Mouse (Mus musculus) right cerebral cortex, postnatal 36 days (tissue): ENCODE measurements around the gene Nme7.

Experiments used
- DNase-seq, 2 experiments: peaks; one replicate each; pipeline ENCODE4 v3.0.0; 2022; ENCODE audit warnings: low spot score in 2 of 2, mixed read lengths in 1 of 2

The Nme7 gene

GRCm38 (mm10) chr1:164303821-164304220, at the start of gene Nme7:
Gene Nme7 (plus strand): TSS chr1:164304121.
- DNase-seq: no peak

GRCm38 (mm10) chr1:164254836-164255235, 49.1 kb upstream of the Nme7 start:
- no peak for DNase-seq

GRCm38 (mm10) chr1:164260171-164261028, 43.5 kb upstream of the Nme7 start:
- no peak for DNase-seq

DNA sequence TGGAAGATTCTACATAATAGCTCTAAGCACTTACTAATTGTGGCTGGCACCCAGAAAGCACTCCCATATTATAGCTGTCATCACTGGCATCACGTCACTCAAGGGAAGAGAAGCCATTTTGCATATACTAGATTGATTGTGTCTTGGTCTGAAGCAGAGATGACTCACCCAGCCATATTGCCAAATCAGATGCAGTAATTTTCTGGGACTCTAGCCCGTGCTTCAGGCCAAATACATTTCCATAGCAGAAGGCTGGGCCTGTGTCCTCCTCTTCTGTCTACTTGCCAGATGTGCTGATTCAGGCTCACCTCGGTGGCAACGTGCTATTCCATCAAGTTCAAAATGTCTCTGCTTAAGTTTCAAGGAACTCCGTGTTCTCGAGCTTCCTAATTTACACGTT, 42.4 kb upstream of the Nme7 start:
- no peak for DNase-seq

- no peak for DNase-seq
Observed at GRCm38 (mm10) chr1:164270941-164271340, 33.0 kb upstream of the Nme7 start.

GRCm38 (mm10) chr1:164273659-164274058, 30.3 kb upstream of the Nme7 start:
- no peak for DNase-seq

DNA sequence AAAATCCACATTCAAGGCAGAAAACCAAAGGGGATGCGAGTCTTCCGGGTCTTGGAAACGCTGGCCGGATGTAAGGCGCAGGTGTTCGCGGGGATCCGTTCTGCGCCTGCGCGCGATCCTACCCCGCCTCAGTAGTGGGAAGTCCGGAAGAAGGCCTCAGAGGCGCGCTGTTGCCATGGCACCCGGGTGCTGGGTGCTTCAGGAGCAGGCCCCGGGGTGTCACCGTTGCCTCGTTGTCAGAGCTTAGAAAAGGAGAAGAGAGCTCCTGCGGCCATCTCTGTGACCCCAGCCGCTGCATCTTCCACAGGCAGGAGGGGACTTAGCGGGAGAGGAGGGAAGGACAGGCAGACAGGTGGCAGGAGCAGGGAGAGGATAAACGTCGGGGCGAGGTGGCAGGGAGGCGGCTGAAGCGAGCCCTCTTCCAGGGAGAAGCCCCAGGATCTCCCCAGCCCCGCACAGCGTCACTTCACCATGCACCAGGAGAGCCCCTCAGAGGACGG, 28.4 kb upstream of the Nme7 start, which contains the start of gene Ccdc181:
TSS of gene Ccdc181 (plus strand) at position 131 of the 500 bp plus-strand sequence.
- peak; percentile 93 to 95 for DNase-seq

- DNase-seq: no peak
Observed at GRCm38 (mm10) chr1:164276552-164276951, 27.4 kb upstream of the Nme7 start.

- no peak for DNase-seq
Observed at GRCm38 (mm10) chr1:164279332-164279731, 24.6 kb upstream of the Nme7 start.

DNA sequence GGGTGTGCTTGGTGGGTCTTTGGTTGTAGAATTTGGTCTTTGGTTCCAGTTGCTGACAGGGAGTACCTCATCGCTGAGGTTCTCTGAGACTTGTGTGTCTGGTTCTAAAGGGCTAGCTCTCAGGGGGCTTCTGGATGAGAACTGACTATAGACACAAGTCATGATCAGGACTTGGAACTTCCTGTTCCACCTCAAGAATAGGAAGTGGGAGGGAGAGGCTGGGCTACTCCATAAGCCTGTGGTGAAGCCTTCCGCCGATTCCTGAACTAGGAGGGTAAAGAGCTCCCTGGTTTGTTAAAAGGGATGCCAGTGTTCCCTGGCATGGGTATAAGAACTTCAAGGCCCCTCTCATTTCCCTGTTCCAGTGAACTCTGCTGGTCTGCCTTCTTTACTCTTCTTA, 19.9 kb upstream of the Nme7 start:
- DNase-seq: no peak

DNA sequence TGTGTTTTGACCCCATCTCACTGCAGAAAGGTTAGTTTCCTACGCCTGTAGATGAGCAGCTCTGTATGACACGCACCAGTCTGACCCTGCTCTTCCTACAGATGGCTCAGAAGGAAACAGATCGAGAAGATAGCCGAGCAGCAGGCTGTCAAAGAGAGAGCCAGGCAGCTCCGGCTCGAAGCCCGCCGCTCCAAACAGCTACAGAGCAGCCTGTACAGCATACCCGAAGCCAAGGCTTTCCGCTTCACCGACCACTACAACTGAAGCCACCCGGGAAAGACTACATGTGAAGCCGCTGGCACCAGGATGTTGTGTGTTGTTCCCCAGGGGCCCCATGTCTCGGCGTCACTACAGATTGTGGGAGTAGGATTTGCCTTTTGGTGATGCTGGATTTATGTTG, 16.5 kb upstream of the Nme7 start:
- no peak for DNase-seq

GRCm38 (mm10) chr1:164292040-164292439, 11.9 kb upstream of the Nme7 start:
- DNase-seq: no peak

DNA sequence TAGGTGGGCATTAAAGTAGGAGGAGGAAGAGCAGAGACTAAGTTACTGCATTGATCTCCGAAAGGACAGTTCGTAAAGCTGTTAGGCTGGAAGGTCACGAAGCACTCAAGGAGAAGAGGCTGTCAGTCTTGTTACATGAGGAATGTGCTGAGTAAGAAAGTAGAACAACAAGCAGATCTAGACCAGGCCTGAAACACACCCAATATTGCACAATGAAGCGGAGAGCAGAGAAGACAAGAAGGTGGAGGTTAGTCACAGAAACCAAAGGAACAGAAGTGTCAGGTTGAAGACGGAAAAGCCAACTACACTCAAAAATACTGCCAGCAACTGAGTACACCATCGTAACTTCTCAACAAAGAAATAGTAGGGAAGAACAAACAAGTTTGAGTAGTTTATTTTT, 9.8 kb upstream of the Nme7 start:
- DNase-seq: no peak

- DNase-seq: no peak
Observed at GRCm38 (mm10) chr1:164296473-164296872, 7.4 kb upstream of the Nme7 start.

GRCm38 (mm10) chr1:164301949-164302348, 2.0 kb upstream of the Nme7 start:
- DNase-seq: no peak

- peak; percentile 96 to 98 for DNase-seq
Observed at GRCm38 (mm10) chr1:164307124-164307751, 3.3 kb downstream of the Nme7 start, which contains the start of gene Blzf1. Gene Blzf1 (minus strand): TSS chr1:164307489.

DNA sequence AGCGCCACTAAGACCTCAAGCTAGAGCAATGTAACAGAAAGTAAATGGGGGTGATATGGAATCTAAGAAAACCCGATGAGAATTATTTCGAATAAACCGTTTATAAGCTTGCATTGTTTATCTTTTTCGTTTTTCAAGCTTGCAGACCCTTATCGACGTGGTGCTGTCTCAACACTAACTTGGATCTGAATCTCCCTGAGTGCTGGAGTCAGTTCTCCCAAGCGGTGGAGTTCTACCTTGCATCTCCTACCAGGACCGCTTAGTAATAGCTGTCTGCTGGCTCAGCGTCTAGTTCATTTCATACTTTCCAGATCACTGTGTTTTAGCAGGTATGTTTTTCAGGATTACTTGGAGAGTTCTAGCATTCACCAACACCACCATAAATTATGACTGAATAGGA, 4.0 kb downstream of the Nme7 start:
- DNase-seq: no peak

DNA sequence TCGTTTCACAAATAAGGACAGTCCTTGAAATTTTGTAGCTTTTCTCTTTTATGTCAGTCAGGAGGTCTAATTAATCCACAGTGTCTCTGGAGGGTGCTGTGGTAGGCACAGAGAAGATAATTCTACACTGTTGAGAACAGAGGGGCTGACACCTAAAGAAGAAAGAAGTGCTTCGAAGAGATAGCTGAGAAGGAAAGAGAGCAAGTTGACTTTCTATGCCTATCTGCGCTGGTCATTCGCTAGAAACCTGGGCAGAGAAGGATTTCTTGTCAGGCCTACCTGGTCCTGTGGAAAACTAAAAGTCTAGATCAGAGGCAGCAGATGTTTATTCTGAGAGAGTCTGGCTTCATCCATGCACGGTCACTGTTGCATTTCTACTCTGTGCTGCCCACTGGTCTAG, 10.2 kb downstream of the Nme7 start:
- no peak for DNase-seq

- DNase-seq: no peak
Observed at GRCm38 (mm10) chr1:164315266-164315665, 11.3 kb downstream of the Nme7 start.

GRCm38 (mm10) chr1:164316697-164317096, 12.8 kb downstream of the Nme7 start:
- peak; percentile 63 for DNase-seq

GRCm38 (mm10) chr1:164317261-164317660, 13.3 kb downstream of the Nme7 start:
- no peak for DNase-seq

DNA sequence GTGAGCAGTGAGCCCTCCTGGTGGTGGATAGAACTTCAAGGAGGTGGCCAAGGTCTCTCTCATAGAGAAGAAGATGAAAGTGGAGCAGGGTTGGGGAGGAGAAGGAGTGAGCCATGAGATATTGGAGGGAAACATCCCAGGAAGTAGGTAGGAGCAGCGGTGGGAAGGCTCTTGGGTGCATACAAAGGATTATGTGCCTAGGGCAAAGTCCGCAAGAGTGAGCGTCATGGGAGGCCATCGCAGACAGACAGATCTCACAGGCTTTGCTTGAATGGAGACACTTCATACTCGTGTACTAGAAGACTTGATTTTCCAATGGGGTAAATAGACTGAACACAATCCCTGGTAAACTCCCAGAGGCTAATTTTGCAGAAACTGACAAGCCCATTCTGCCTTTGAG, 14.6 kb downstream of the Nme7 start:
- DNase-seq: no peak
